Comparison of ENCODE assay signal across 8 mouse cellular contexts in the genomic region with DNA sequence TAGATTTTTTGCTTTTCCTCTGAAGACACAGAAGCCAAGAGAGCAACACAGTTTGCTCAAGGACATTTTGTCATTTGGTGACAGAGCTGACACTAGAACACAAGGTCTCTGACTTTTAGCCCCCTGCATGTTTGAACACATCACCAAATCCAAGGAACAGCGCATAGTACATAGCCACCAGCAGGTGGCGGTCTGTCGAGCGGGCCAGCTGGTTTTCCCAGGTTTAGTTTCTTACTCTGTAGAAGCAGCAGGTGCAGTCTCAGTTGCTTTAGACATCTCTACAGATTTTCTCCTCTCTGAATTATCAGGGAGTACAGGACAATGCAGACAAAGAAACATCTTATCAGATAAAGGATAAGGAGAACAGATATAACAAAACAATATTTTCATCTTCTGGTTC. TPM values are rescaled to one million over a fixed set of nuclear protein-coding genes. Genes with fewer than 3 reads are reported as not detected.
DNase-seq lines count a peak whose midpoint lies in the region; ATAC-seq and TF ChIP-seq lines count a peak whose summit lies in the region.

No protein-coding gene starts in this region.

- H3K27ac ChIP-seq in kidney, embryonic 14.5 days (ENCODE audit: low read depth, low read length) = no peak overlapping the region
- no peak overlapping the region for H3K27ac ChIP-seq in cortical plate, adult 2 months (ENCODE audit: insufficient read depth, low read length)
- no peak overlapping the region for H3K27ac ChIP-seq in intestine, embryonic 14.5 days (ENCODE audit: low read depth)

- peak; percentile 75 for TF ChIP-seq CTCF in cortical plate, adult 2 months (IDR thresholded peaks at IDR 0.05; ENCODE audit: extremely low read depth, insufficient read depth, low read length)

- no peaks in the 10 kb centered on the region for H3K4me1 ChIP-seq in kidney, embryonic 14.5 days (ENCODE audit: control insufficient read depth, insufficient read depth, low read length)
- H3K4me1 ChIP-seq in cortical plate, adult 2 months (ENCODE audit: control insufficient read depth, insufficient read depth, low read length) = no peaks in the 10 kb centered on the region
- peaks cover 10% of the 10 kb centered on the region for H3K4me1 ChIP-seq in intestine, embryonic 14.5 days (replicated peaks; ENCODE audit: control insufficient read depth, insufficient read depth, low read length)

- WGBS in kidney, embryonic 14.5 days = 2% methylated on average over 4 of the region's 4 CpGs
- WGBS in intestine, embryonic 14.5 days = 2% methylated on average over 4 of the region's 4 CpGs

- H3K36me3 ChIP-seq in kidney, embryonic 14.5 days (ENCODE audit: control insufficient read depth, insufficient read depth, low read length) = no peaks in the 10 kb centered on the region
- H3K36me3 ChIP-seq in intestine, embryonic 14.5 days (ENCODE audit: control insufficient read depth, insufficient read depth, low read length) = no peaks in the 10 kb centered on the region

- H3K27me3 ChIP-seq in kidney, embryonic 14.5 days (ENCODE audit: control insufficient read depth, insufficient read depth, low read length) = no peaks in the 10 kb centered on the region
- no peaks in the 10 kb centered on the region for H3K27me3 ChIP-seq in intestine, embryonic 14.5 days (replicated peaks; ENCODE audit: control insufficient read depth, insufficient read depth, low read length)

- no peak for TF ChIP-seq POLR2A in cortical plate, adult 2 months (IDR thresholded peaks at IDR 0.05; ENCODE audit: extremely low read depth, insufficient read depth, low read length)

- H3K4me3 ChIP-seq in kidney, embryonic 14.5 days (ENCODE audit: low read length) = no peak overlapping the region
- H3K4me3 ChIP-seq in cortical plate, adult 2 months (ENCODE audit: insufficient read depth, low read length) = no peak overlapping the region
- H3K4me3 ChIP-seq in intestine, embryonic 14.5 days (ENCODE audit: low read depth, low read length) = no peak overlapping the region

- H3K4me2 ChIP-seq in kidney, embryonic 14.5 days (replicated peaks; ENCODE audit: low read depth, low read length) = no peak overlapping the region
- H3K4me2 ChIP-seq in intestine, embryonic 14.5 days (ENCODE audit: low read length) = no peak overlapping the region

- no peak for ATAC-seq in kidney, embryonic 14.5 days (ENCODE audit: low FRiP score, low TSS enrichment)
- 0 out of 2 replicates have a peak, but pooled peaks have one; percentile 40 for ATAC-seq in intestine, embryonic 14.5 days (replicated peaks; ENCODE audit: low FRiP score, low TSS enrichment, low read depth)
- ATAC-seq in neutrophil, adult 5-6 weeks (ENCODE audit: extremely low read depth, insufficient number of reproducible peaks, low FRiP score, poor library complexity, severe bottlenecking) = peak; percentile 78; the same call in 1 of the 2 replicates

- intact Hi-C loops in left cerebral cortex, postnatal 14 days (cut with DNase I) = loop anchor here (2.0 to 5.0 kb wide), 2 partner anchors 221 to 254 kb away; no protein-coding TSS in a partner anchor

- H3K9me3 ChIP-seq in kidney, embryonic 14.5 days (ENCODE audit: control insufficient read depth, low read length) = no peaks in the 10 kb centered on the region
- no peaks in the 10 kb centered on the region for H3K9me3 ChIP-seq in intestine, embryonic 14.5 days (ENCODE audit: control insufficient read depth, low read length)

- DNase-seq in kidney, adult 11 months = peak; percentile 43
- peak; percentile 39 to 53 for DNase-seq in adrenal gland, adult 18-20 months (ENCODE audit: low spot score in 2 of 2)
- DNase-seq in intestine, embryonic 14.5 days (ENCODE audit: low spot score) = peak; percentile 70
- DNase-seq in left cerebral cortex, postnatal 14 days (ENCODE audit: low spot score in 2 of 2) = peak; percentile 32 to 69
- DNase-seq in thymus, postnatal 10 days (ENCODE audit: low spot score in 2 of 2) = peak; percentile 50 to 73

- no peak overlapping the region for H3K9ac ChIP-seq in kidney, embryonic 14.5 days (ENCODE audit: low read depth, low read length)
- H3K9ac ChIP-seq in intestine, embryonic 14.5 days (ENCODE audit: low read length) = no peak overlapping the region

RNA-seq across cellular contexts. Expression of a gene that starts 23.7 kb away (rescaled TPM):
- polyA plus RNA-seq in kidney, embryonic 14.5 days (2014; fragmentation: Nextera tagmentation; extraction: Ambion mirVana) = 40.9 and 77.0 TPM in 2 replicates
- 10 to 100 TPM; 11.2 to 19.0 TPM for total RNA-seq in adrenal gland, adult 18-20 months (2021)
- 8.0 and 9.5 TPM in 2 replicates for polyA plus RNA-seq in cortical plate, adult 2 months (2012; rRNA removed)
- 61.2 and 67.1 TPM in 2 replicates for polyA plus RNA-seq in intestine, embryonic 14.5 days (2014; fragmentation: Nextera tagmentation; extraction: Ambion mirVana)
- 10 to 100 TPM in 1 of 2 experiments, 1 to 10 TPM in 1; 9.3 to 10.5 TPM for total RNA-seq in left cerebral cortex, postnatal 14 days (2021)
- total RNA-seq in neutrophil, adult 5-6 weeks (2017) = 425 and 533 TPM in 2 replicates

RNA-seq across cellular contexts. Expression of a gene that starts 33.8 kb away (rescaled TPM):
- 0.23 TPM in 1 of 2 replicates, not detected in the other for polyA plus RNA-seq in kidney, embryonic 14.5 days (2014; fragmentation: Nextera tagmentation; extraction: Ambion mirVana)
- total RNA-seq in adrenal gland, adult 18-20 months (2021) = 1 to 10 TPM; 3.4 to 4.9 TPM
- polyA plus RNA-seq in cortical plate, adult 2 months (2012; rRNA removed) = 1.5 and 1.7 TPM in 2 replicates
- 0.22 TPM in 2 replicates for polyA plus RNA-seq in intestine, embryonic 14.5 days (2014; fragmentation: Nextera tagmentation; extraction: Ambion mirVana)
- total RNA-seq in left cerebral cortex, postnatal 14 days (2021) = 1 to 10 TPM in 1 of 2 experiments, under 1 TPM in 1; 0.55 to 1.2 TPM
- 0.98 and 1.3 TPM in 2 replicates for total RNA-seq in neutrophil, adult 5-6 weeks (2017)

RNA-seq across cellular contexts. Expression of a gene that starts 34.0 kb away (rescaled TPM):
- 105 and 119 TPM in 2 replicates for polyA plus RNA-seq in kidney, embryonic 14.5 days (2014; fragmentation: Nextera tagmentation; extraction: Ambion mirVana)
- 10 to 100 TPM; 33.4 to 37.6 TPM for total RNA-seq in adrenal gland, adult 18-20 months (2021)
- 52.7 TPM in 2 replicates for polyA plus RNA-seq in cortical plate, adult 2 months (2012; rRNA removed)
- polyA plus RNA-seq in intestine, embryonic 14.5 days (2014; fragmentation: Nextera tagmentation; extraction: Ambion mirVana) = 113 and 119 TPM in 2 replicates
- 10 to 100 TPM; 42.6 to 43.3 TPM for total RNA-seq in left cerebral cortex, postnatal 14 days (2021)
- 100 and 108 TPM in 2 replicates for total RNA-seq in neutrophil, adult 5-6 weeks (2017)

RNA-seq across cellular contexts. Expression of a gene that starts 34.0 kb away (rescaled TPM):
- 3.6 and 7.3 TPM in 2 replicates for polyA plus RNA-seq in kidney, embryonic 14.5 days (2014; fragmentation: Nextera tagmentation; extraction: Ambion mirVana)
- 1 to 10 TPM; 1.7 to 2.5 TPM for total RNA-seq in adrenal gland, adult 18-20 months (2021)
- 2.4 and 2.5 TPM in 2 replicates for polyA plus RNA-seq in cortical plate, adult 2 months (2012; rRNA removed)
- 4.8 and 5.1 TPM in 2 replicates for polyA plus RNA-seq in intestine, embryonic 14.5 days (2014; fragmentation: Nextera tagmentation; extraction: Ambion mirVana)
- 1 to 10 TPM; 5.6 to 5.7 TPM for total RNA-seq in left cerebral cortex, postnatal 14 days (2021)
- 11.3 and 16.1 TPM in 2 replicates for total RNA-seq in neutrophil, adult 5-6 weeks (2017)

Comparison
In these comparisons a context has a peak if more than half of its experiments do, and no peak if none do; other contexts are left out.
1. RNA of a gene that starts 23.7 kb away (total RNA-seq): 425 to 533 TPM in neutrophil, adult 5-6 weeks; 11.2 to 19.0 TPM in adrenal gland, adult 18-20 months and 9.3 to 10.5 TPM in left cerebral cortex, postnatal 14 days; every median in the first group is over 10 times any median in the second.
2. Peak in every context shown above with its lines, with median percentiles within 50 percentile points of each other: DNase-seq.